Mouse (Mus musculus) bone marrow macrophage, adult 2 months (primary cell): Measurements from ENCODE around the gene Vma21.

Experiments used
- CTCF ChIP-seq: IDR thresholded peaks from 2 replicates; pipeline ENCODE4 v1.5.1; 2012; ENCODE audit warnings: low read depth, mild to moderate bottlenecking, low read length, moderate library complexity
- POLR2A ChIP-seq: IDR thresholded peaks from 2 replicates; pipeline ENCODE4 v1.6.1; 2012; ENCODE audit warnings: mild to moderate bottlenecking, low read depth, low read length, borderline replicate concordance

GRCm38 (mm10) chrX:71791106-71791505 lies 24.6 kb upstream of the Vma21 start:
- TF ChIP-seq POLR2A = no peak
- TF ChIP-seq CTCF = no peak
